Mouse (Mus musculus): Measurements from ENCODE around the gene Mt1. TPM values are rescaled to one million over a fixed set of nuclear protein-coding genes. Genes with fewer than 3 reads are reported as not detected.

The Mt1 gene
- polyA plus RNA-seq, 1 experiment from 2014 or later, result 778 TPM

GRCm38 (mm10) chr8:94187290-94188002, 8.6 kb downstream of the Mt1 start:
- no peak for DNase-seq (ENCODE audit: low spot score)
- peaks cover 51% of the 10 kb centered on the region for H3K27me3 ChIP-seq (replicated peaks; ENCODE audit: control insufficient read depth, insufficient read depth, low read length)
- peaks cover 8% of the 10 kb centered on the region; the same call in 1 of the 2 replicates for H3K4me1 ChIP-seq (replicated peaks; ENCODE audit: control insufficient read depth, insufficient read depth, low read length)
- H3K27ac ChIP-seq (ENCODE audit: low read depth), result no peak overlapping the region
- H3K36me3 ChIP-seq (ENCODE audit: control insufficient read depth, insufficient read depth, low read length), result no peaks in the 10 kb centered on the region
- ATAC-seq (replicated peaks; ENCODE audit: low FRiP score, low TSS enrichment, low read depth), result no peak
- H3K9me3 ChIP-seq (ENCODE audit: control insufficient read depth, low read length), result no peaks in the 10 kb centered on the region
- no peak overlapping the region for H3K9ac ChIP-seq (ENCODE audit: low read length)
- no peak overlapping the region for H3K4me3 ChIP-seq (ENCODE audit: low read depth, low read length)
- 0 out of 2 replicates have a peak overlapping the region, but pooled peaks have one; percentile 25 for H3K4me2 ChIP-seq (ENCODE audit: low read length)
- 41% methylated on average over 21 of the region's 21 CpGs for WGBS

GRCm38 (mm10) chr8:94189275-94190031, 10.6 kb downstream of the Mt1 start:
- 72% methylated on average over 13 of the region's 13 CpGs for WGBS
- Histone ChIP-seq H3K9ac (ENCODE audit: low read length) (no peak overlapping the region), H3K4me1 (replicated peaks; ENCODE audit: control insufficient read depth, insufficient read depth, low read length) (peaks cover 8% of the 10 kb centered on the region; the same call in 1 of the 2 replicates), H3K36me3 (ENCODE audit: control insufficient read depth, insufficient read depth, low read length) (no peaks in the 10 kb centered on the region), H3K27me3 (replicated peaks; ENCODE audit: control insufficient read depth, insufficient read depth, low read length) (peaks cover 31% of the 10 kb centered on the region), H3K4me2 (ENCODE audit: low read length) (no peak overlapping the region), H3K9me3 (ENCODE audit: control insufficient read depth, low read length) (no peaks in the 10 kb centered on the region), H3K4me3 (ENCODE audit: low read depth, low read length) (no peak overlapping the region), H3K27ac (ENCODE audit: low read depth) (no peak overlapping the region)
- DNase-seq (ENCODE audit: low spot score) (no peak), ATAC-seq (replicated peaks; ENCODE audit: low FRiP score, low TSS enrichment, low read depth) (no peak)

- WGBS, result 24% methylated on average over 21 of the region's 21 CpGs
- Histone ChIP-seq H3K27me3 (replicated peaks; ENCODE audit: control insufficient read depth, insufficient read depth, low read length) (peaks cover 18% of the 10 kb centered on the region), H3K4me2 (ENCODE audit: low read length) (peak overlapping the region; percentile 56), H3K36me3 (ENCODE audit: control insufficient read depth, insufficient read depth, low read length) (no peaks in the 10 kb centered on the region), H3K4me3 (ENCODE audit: low read depth, low read length) (peak overlapping the region; percentile 25), H3K9ac (ENCODE audit: low read length) (no peak overlapping the region), H3K4me1 (replicated peaks; ENCODE audit: control insufficient read depth, insufficient read depth, low read length) (peaks cover 8% of the 10 kb centered on the region; the same call in 1 of the 2 replicates), H3K9me3 (ENCODE audit: control insufficient read depth, low read length) (no peaks in the 10 kb centered on the region), H3K27ac (ENCODE audit: low read depth) (no peak overlapping the region)
- peak; percentile 78 for DNase-seq (ENCODE audit: low spot score)
- ATAC-seq (replicated peaks; ENCODE audit: low FRiP score, low TSS enrichment, low read depth), result peak; percentile 36; the same call in 1 of the 2 replicates
Measured at GRCm38 (mm10) chr8:94191101-94191691, 12.3 kb downstream of the Mt1 start.

- H3K9ac ChIP-seq (ENCODE audit: low read length), result no peak overlapping the region
- no peaks in the 10 kb centered on the region for H3K9me3 ChIP-seq (ENCODE audit: control insufficient read depth, low read length)
- H3K4me2 ChIP-seq (ENCODE audit: low read length), result no peak overlapping the region
- H3K27ac ChIP-seq (ENCODE audit: low read depth), result no peak overlapping the region
- no peak for DNase-seq (ENCODE audit: low spot score)
- WGBS, result 71% methylated on average over 1 of the region's 1 CpGs
- H3K4me1 ChIP-seq (replicated peaks; ENCODE audit: control insufficient read depth, insufficient read depth, low read length), result peaks cover 8% of the 10 kb centered on the region; the same call in 1 of the 2 replicates
- ATAC-seq (replicated peaks; ENCODE audit: low FRiP score, low TSS enrichment, low read depth), result no peak
- no peaks in the 10 kb centered on the region for H3K36me3 ChIP-seq (ENCODE audit: control insufficient read depth, insufficient read depth, low read length)
- H3K4me3 ChIP-seq (ENCODE audit: low read depth, low read length), result no peak overlapping the region
- peaks cover under 1% of the 10 kb centered on the region; the same call in 1 of the 2 replicates for H3K27me3 ChIP-seq (replicated peaks; ENCODE audit: control insufficient read depth, insufficient read depth, low read length)
Measured at GRCm38 (mm10) chr8:94192926-94193325, 14.0 kb downstream of the Mt1 start.

- no peak overlapping the region for H3K4me2 ChIP-seq (ENCODE audit: low read length)
- no peaks in the 10 kb centered on the region for H3K36me3 ChIP-seq (ENCODE audit: control insufficient read depth, insufficient read depth, low read length)
- no peak overlapping the region for H3K27ac ChIP-seq (ENCODE audit: low read depth)
- peaks cover 8% of the 10 kb centered on the region; the same call in 1 of the 2 replicates for H3K4me1 ChIP-seq (replicated peaks; ENCODE audit: control insufficient read depth, insufficient read depth, low read length)
- no peaks in the 10 kb centered on the region for H3K27me3 ChIP-seq (replicated peaks; ENCODE audit: control insufficient read depth, insufficient read depth, low read length)
- DNase-seq (ENCODE audit: low spot score) (no peak), ATAC-seq (replicated peaks; ENCODE audit: low FRiP score, low TSS enrichment, low read depth) (no peak)
- H3K9me3 ChIP-seq (ENCODE audit: control insufficient read depth, low read length), result no peaks in the 10 kb centered on the region
- no peak overlapping the region for H3K4me3 ChIP-seq (ENCODE audit: low read depth, low read length)
- 84% methylated on average over 7 of the region's 7 CpGs for WGBS
- H3K9ac ChIP-seq (ENCODE audit: low read length), result no peak overlapping the region
Measured at GRCm38 (mm10) chr8:94194591-94195223, 15.8 kb downstream of the Mt1 start.

GRCm38 (mm10) chr8:94199202-94199869, 20.5 kb downstream of the Mt1 start:
- DNase-seq (ENCODE audit: low spot score) (peak; percentile 90), ATAC-seq (replicated peaks; ENCODE audit: low FRiP score, low TSS enrichment, low read depth) (peak; percentile 53; the same call in 1 of the 2 replicates)
- no peak overlapping the region for H3K4me3 ChIP-seq (ENCODE audit: low read depth, low read length)
- no peaks in the 10 kb centered on the region for H3K27me3 ChIP-seq (replicated peaks; ENCODE audit: control insufficient read depth, insufficient read depth, low read length)
- H3K27ac ChIP-seq (ENCODE audit: low read depth), result no peak overlapping the region
- no peaks in the 10 kb centered on the region for H3K36me3 ChIP-seq (ENCODE audit: control insufficient read depth, insufficient read depth, low read length)
- no peaks in the 10 kb centered on the region for H3K4me1 ChIP-seq (replicated peaks; ENCODE audit: control insufficient read depth, insufficient read depth, low read length)
- no peaks in the 10 kb centered on the region for H3K9me3 ChIP-seq (ENCODE audit: control insufficient read depth, low read length)
- 46% methylated on average over 10 of the region's 10 CpGs for WGBS
- no peak overlapping the region for H3K4me2 ChIP-seq (ENCODE audit: low read length)
- no peak overlapping the region for H3K9ac ChIP-seq (ENCODE audit: low read length)

- H3K4me3 ChIP-seq (ENCODE audit: low read depth, low read length), result no peak overlapping the region
- no peaks in the 10 kb centered on the region for H3K36me3 ChIP-seq (ENCODE audit: control insufficient read depth, insufficient read depth, low read length)
- no peak overlapping the region for H3K9ac ChIP-seq (ENCODE audit: low read length)
- no peaks in the 10 kb centered on the region for H3K9me3 ChIP-seq (ENCODE audit: control insufficient read depth, low read length)
- WGBS, result 65% methylated on average over 3 of the region's 3 CpGs
- no peak for ATAC-seq (replicated peaks; ENCODE audit: low FRiP score, low TSS enrichment, low read depth)
- H3K27me3 ChIP-seq (replicated peaks; ENCODE audit: control insufficient read depth, insufficient read depth, low read length), result no peaks in the 10 kb centered on the region
- no peaks in the 10 kb centered on the region for H3K4me1 ChIP-seq (replicated peaks; ENCODE audit: control insufficient read depth, insufficient read depth, low read length)
- DNase-seq (ENCODE audit: low spot score), result no peak
- H3K27ac ChIP-seq (ENCODE audit: low read depth), result no peak overlapping the region
- no peak overlapping the region for H3K4me2 ChIP-seq (ENCODE audit: low read length)
Measured at GRCm38 (mm10) chr8:94204043-94204442, 25.2 kb downstream of the Mt1 start.

- 14% methylated on average over 5 of the region's 5 CpGs for WGBS
Measured at GRCm38 (mm10) chr8:94205736-94206135, 26.9 kb downstream of the Mt1 start.

More at GRCm38 (mm10) chr8:94205736-94206135, 26.9 kb downstream of the Mt1 start:
- no peak overlapping the region for H3K9ac ChIP-seq (ENCODE audit: low read length)
- ATAC-seq (replicated peaks; ENCODE audit: low FRiP score, low TSS enrichment, low read depth) (0 out of 2 replicates have a peak, but pooled peaks have one; percentile 47), DNase-seq (ENCODE audit: low spot score) (peak; percentile 93)
- H3K36me3 ChIP-seq (ENCODE audit: control insufficient read depth, insufficient read depth, low read length), result no peaks in the 10 kb centered on the region
- H3K27me3 ChIP-seq (replicated peaks; ENCODE audit: control insufficient read depth, insufficient read depth, low read length), result no peaks in the 10 kb centered on the region
- no peak overlapping the region for H3K27ac ChIP-seq (ENCODE audit: low read depth)
- H3K4me2 ChIP-seq (ENCODE audit: low read length), result no peak overlapping the region
- H3K4me3 ChIP-seq (ENCODE audit: low read depth, low read length), result no peak overlapping the region
- H3K9me3 ChIP-seq (ENCODE audit: control insufficient read depth, low read length), result no peaks in the 10 kb centered on the region
- H3K4me1 ChIP-seq (replicated peaks; ENCODE audit: control insufficient read depth, insufficient read depth, low read length), result no peaks in the 10 kb centered on the region

All from intestine, embryonic 14.5 days (tissue).